Mouse (Mus musculus) liver, postnatal 0 days (tissue): ENCODE results near the gene Clock. TPM values are rescaled to one million over a fixed set of nuclear protein-coding genes. Genes with fewer than 3 reads are reported as not detected.
A peak's percentile ranks its signal among the peaks of the same experiment; 100 is the strongest.

Experiments used
- ATAC-seq: fragments of 200-750 bp; cut with Nextera tagmentation; 2 replicates; pipeline ENCODE4 v1.8.0; 2017; ENCODE audit warnings: mild to moderate bottlenecking, moderate library complexity
- DNase-seq: peaks from one replicate; pipeline ENCODE4 v3.0.0-alpha.2; 2016
- H3K27ac ChIP-seq: fragments of 300-500 bp; sonication (generic); 2 replicates; pipeline ENCODE4 v1.5.1; 2014; ENCODE audit warnings: antibody characterized with exemption, moderate library complexity, mild to moderate bottlenecking, low read depth
- H3K27me3 ChIP-seq: fragments of 300-500 bp; sonication (generic); 2 replicates; pipeline ENCODE4 v1.6.1; 2014; ENCODE audit warnings: low read length, control low read depth, mixed read lengths; ENCODE audit not compliant: insufficient read depth
- H3K36me3 ChIP-seq: fragments of 300-500 bp; sonication (generic); replicated peaks from 2 replicates; pipeline ENCODE4 v1.6.1; 2014; ENCODE audit warnings: mild to moderate bottlenecking, control low read depth, low read length, moderate library complexity, mixed read lengths; ENCODE audit not compliant: insufficient read depth
- H3K4me1 ChIP-seq: fragments of 300-500 bp; sonication (generic); 2 replicates; pipeline ENCODE4 v1.6.1; 2014; ENCODE audit warnings: antibody characterized with exemption, mild to moderate bottlenecking, control low read depth; ENCODE audit not compliant: insufficient read depth
- H3K4me2 ChIP-seq: fragments of 300-500 bp; sonication (generic); 2 replicates; pipeline ENCODE4 v1.6.1; 2014; ENCODE audit warnings: low read depth, mild to moderate bottlenecking, low read length, moderate library complexity, mixed read lengths
- H3K4me3 ChIP-seq: fragments of 300-500 bp; sonication (generic); 2 replicates; pipeline ENCODE4 v1.5.1; 2014; ENCODE audit warnings: low read depth, low read length
- H3K9ac ChIP-seq: fragments of 300-500 bp; sonication (generic); replicated peaks from 2 replicates; pipeline ENCODE4 v1.6.1; 2014; ENCODE audit warnings: mild to moderate bottlenecking, moderate library complexity
- H3K9me3 ChIP-seq: fragments of 300-500 bp; sonication (generic); 2 replicates; pipeline ENCODE4 v1.6.1; 2016; ENCODE audit warnings: mild to moderate bottlenecking, control low read depth, low read length, mixed read lengths
- CTCF ChIP-seq: sonication (generic); IDR thresholded peaks from 2 replicates; pipeline ENCODE4 v1.5.1; 2016; ENCODE audit warnings: antibody characterized with exemption, low read depth
- EP300 ChIP-seq: IDR thresholded peaks from 2 replicates; pipeline ENCODE4 v1.6.1; 2016; ENCODE audit warnings: antibody characterized with exemption, low read depth, mild to moderate bottlenecking
- WGBS: fragments of 180-500 bp; shearing (Covaris S2); extraction: QIAGEN DNeasy Blood & Tissue Kit; methylation state at CpG from one replicate; pipeline ENCODE4 v1.1.7; 2014; ENCODE audit not compliant: insufficient replicate concordance; 5-methylcytosine and 5-hydroxymethylcytosine counted together
- polyA plus RNA-seq: library from polyadenylated mRNA; unstranded; fragments of >200 nt; fragmentation: Nextera tagmentation; extraction: Ambion mirVana; gene quantifications from 2 replicates; pipeline ENCODE4 v1.2.1, GENCODE M21; 2015

Gene Clock
- polyA plus RNA-seq, 1 experiment from 2014 or later = 2.3 TPM

- Histone ChIP-seq H3K4me3 (no peak overlapping the region), H3K27me3 (no peaks in the 10 kb centered on the region), H3K9ac (no peak overlapping the region), H3K36me3 (peaks cover 3% of the 10 kb centered on the region; the same call in 1 of the 2 replicates), H3K4me1 (peaks cover 37% of the 10 kb centered on the region), H3K4me2 (no peak overlapping the region), H3K27ac (no peak overlapping the region), H3K9me3 (no peaks in the 10 kb centered on the region)
- TF ChIP-seq EP300 = no peak
- no peak for TF ChIP-seq CTCF
- no peak for ATAC-seq
- WGBS = 52% methylated on average over 5 of the region's 5 CpGs
- no peak for DNase-seq
These were observed 116.7 kb downstream of the Clock start for GRCm38 (mm10) chr5:76187885-76188284.

- DNase-seq (peak; percentile 79), ATAC-seq (peak; percentile 80)
- WGBS = 5% methylated on average over 31 of the region's 38 CpGs
- Histone ChIP-seq H3K36me3 (0 out of 2 replicates have a peak, but pooled peaks cover 3% of the 10 kb centered on the region), H3K27me3 (no peaks in the 10 kb centered on the region), H3K4me2 (peak overlapping the region; percentile 95), H3K27ac (peak overlapping the region; percentile 94), H3K9ac (peak overlapping the region; percentile 88), H3K9me3 (no peaks in the 10 kb centered on the region), H3K4me1 (peaks cover 34% of the 10 kb centered on the region), H3K4me3 (peak overlapping the region; percentile 91)
- no peak for TF ChIP-seq EP300
- TF ChIP-seq CTCF = no peak
These were observed 120.1 kb downstream of the Clock start for GRCm38 (mm10) chr5:76184286-76185080.

GRCm38 (mm10) chr5:76183750-76184261, 120.8 kb downstream of the Clock start, which contains the start of gene Tmem165:
Gene Tmem165 (plus strand): TSS chr5:76183880.
- peak within 1 kb of the TSS; percentile 91 for H3K4me3 ChIP-seq
- no peaks in the 10 kb centered on the region for H3K27me3 ChIP-seq
- H3K4me1 ChIP-seq = peaks cover 32% of the 10 kb centered on the region
- ATAC-seq = peak; percentile 97
- H3K27ac ChIP-seq = peak within 1 kb of the TSS; percentile 94
- DNase-seq = peak; percentile 95
- TF ChIP-seq EP300 (no peak), CTCF (no peak)
- no peaks in the 10 kb centered on the region for H3K9me3 ChIP-seq
- peak within 1 kb of the TSS; percentile 95 for H3K4me2 ChIP-seq
- 0 out of 2 replicates have a peak, but pooled peaks cover 3% of the 10 kb centered on the region for H3K36me3 ChIP-seq
- 4% methylated on average over 52 of the region's 62 CpGs for WGBS
- peak within 1 kb of the TSS; percentile 88 for H3K9ac ChIP-seq

GRCm38 (mm10) chr5:76183043-76183749, 121.4 kb downstream of the Clock start:
- TF ChIP-seq EP300 (no peak), CTCF (no peak)
- Histone ChIP-seq H3K27me3 (no peaks in the 10 kb centered on the region), H3K27ac (peak overlapping the region; percentile 94), H3K36me3 (0 out of 2 replicates have a peak, but pooled peaks cover 3% of the 10 kb centered on the region), H3K4me2 (peak overlapping the region; percentile 95), H3K9ac (peak overlapping the region; percentile 88; the same call in 1 of the 2 replicates), H3K9me3 (no peaks in the 10 kb centered on the region), H3K4me3 (peak overlapping the region; percentile 91), H3K4me1 (peaks cover 30% of the 10 kb centered on the region)
- ATAC-seq = peak; percentile 26
- no peak for DNase-seq
- WGBS = 29% methylated on average over 17 of the region's 17 CpGs

GRCm38 (mm10) chr5:76182326-76182725, 122.3 kb downstream of the Clock start:
- TF ChIP-seq EP300 (no peak), CTCF (no peak)
- DNase-seq (no peak), ATAC-seq (no peak)
- Histone ChIP-seq H3K9me3 (no peaks in the 10 kb centered on the region), H3K4me3 (peak overlapping the region; percentile 4; the same call in 1 of the 2 replicates), H3K4me1 (peaks cover 27% of the 10 kb centered on the region), H3K4me2 (peak overlapping the region; percentile 15), H3K27ac (peak overlapping the region; percentile 46; the same call in 1 of the 2 replicates), H3K27me3 (no peaks in the 10 kb centered on the region), H3K9ac (no peak overlapping the region), H3K36me3 (0 out of 2 replicates have a peak, but pooled peaks cover 3% of the 10 kb centered on the region)
- 77% methylated on average over 3 of the region's 3 CpGs for WGBS

GRCm38 (mm10) chr5:76179791-76180190, 124.8 kb downstream of the Clock start:
- TF ChIP-seq CTCF = no peak
- TF ChIP-seq EP300 = no peak
- WGBS = 83% methylated on average over 5 of the region's 5 CpGs
- ATAC-seq (no peak), DNase-seq (no peak)
- no peak overlapping the region for H3K4me2 ChIP-seq
- H3K4me3 ChIP-seq = no peak overlapping the region
- H3K4me1 ChIP-seq = peaks cover 13% of the 10 kb centered on the region
- H3K36me3 ChIP-seq = no peaks in the 10 kb centered on the region
- no peak overlapping the region for H3K9ac ChIP-seq
- no peaks in the 10 kb centered on the region for H3K27me3 ChIP-seq
- no peak overlapping the region for H3K27ac ChIP-seq
- no peaks in the 10 kb centered on the region for H3K9me3 ChIP-seq
